Mouse (Mus musculus): ENCODE results near the gene Camsap2. TPM values are rescaled to one million over a fixed set of nuclear protein-coding genes. Genes with fewer than 3 reads are reported as not detected.

The Camsap2 gene
- total and polyA plus RNA-seq, 3 experiments, result 7.6 to 38.3 (median 10.7) TPM

- TF ChIP-seq ZC3H11A (IDR thresholded peaks at IDR 0.05; ENCODE audit: low read depth, low read length) (peak; percentile 51; the same call in 1 of the 2 replicates), NELFE (IDR thresholded peaks at IDR 0.05; ENCODE audit: low read depth, low read length) (no peak), ZMIZ1 (IDR thresholded peaks at IDR 0.05; ENCODE audit: low read depth, low read length) (no peak), GATA1 (IDR thresholded peaks at IDR 0.05; ENCODE audit: low read depth, low read length) (no peak), TBP (IDR thresholded peaks at IDR 0.05; ENCODE audit: low read depth, low read length) (no peak), EP300 (IDR thresholded peaks at IDR 0.05; ENCODE audit: low read depth in 1 of 2, low read length in 2 of 2) (no peak), CTCF (IDR thresholded peaks at IDR 0.05 in 2 of 3, conservative IDR thresholded peaks at IDR 0.05 in 1 of 3; ENCODE audit: control insufficient read depth in 1 of 3, insufficient read depth in 1 of 3, low read depth in 2 of 3, low read length in 3 of 3, poor library complexity in 1 of 3, severe bottlenecking in 1 of 3) (peak; percentile 37 to 65 (median 53)), SMC3 (IDR thresholded peaks at IDR 0.05; ENCODE audit: low read depth, low read length) (peak; percentile 51), ELF1 (IDR thresholded peaks at IDR 0.05; ENCODE audit: low read depth, low read length) (no peak)
Observed at GRCm38 (mm10) chr1:136340541-136340940, 5.4 kb downstream of the Camsap2 start (continued).

GRCm38 (mm10) chr1:136334743-136335142, 11.2 kb downstream of the Camsap2 start:
- Histone ChIP-seq H3K9ac (ENCODE audit: control insufficient read depth, low read depth, low read length, poor library complexity, severe bottlenecking) (no peak overlapping the region), H3K27ac (ENCODE audit: control insufficient read depth, low read depth, low read length) (no peak overlapping the region), H3K4me3 (ENCODE audit: control insufficient read depth in 1 of 2, insufficient read depth in 1 of 2, low read depth in 2 of 2, low read length in 2 of 2) (no peak overlapping the region), H3K27me3 (ENCODE audit: control insufficient read depth in 1 of 2, insufficient read depth in 2 of 2, low read length in 2 of 2) (no peaks in the 10 kb centered on the region), H3K79me2 (ENCODE audit: control insufficient read depth, insufficient read depth, low read length, poor library complexity) (no peaks in the 10 kb centered on the region; the same call in 1 of the 2 replicates), H3K4me1 (ENCODE audit: control insufficient read depth in 1 of 2, insufficient read depth in 2 of 2, low read length in 2 of 2) (no peaks in the 10 kb centered on the region), H3K9me3 (replicated peaks; ENCODE audit: insufficient read depth, low read length) (no peaks in the 10 kb centered on the region), H3K36me3 (ENCODE audit: control insufficient read depth in 1 of 2, insufficient read depth in 2 of 2, low read length in 2 of 2) (no peaks in the 10 kb centered on the region)
- DNase-seq (ENCODE audit: low read depth, low spot score), result no peak
- no peak for TF ChIP-seq NRF1 (IDR thresholded peaks at IDR 0.05; ENCODE audit: insufficient read depth, low read depth, low read length, poor library complexity, severe bottlenecking)

- Histone ChIP-seq H3K9me3 (replicated peaks; ENCODE audit: insufficient read depth, low read length) (no peaks in the 10 kb centered on the region), H3K36me3 (ENCODE audit: control insufficient read depth in 1 of 2, insufficient read depth in 2 of 2, low read length in 2 of 2) (no peaks in the 10 kb centered on the region), H3K9ac (ENCODE audit: control insufficient read depth, low read depth, low read length, poor library complexity, severe bottlenecking) (no peak overlapping the region), H3K27ac (ENCODE audit: control insufficient read depth, low read depth, low read length) (no peak overlapping the region), H3K79me2 (ENCODE audit: control insufficient read depth, insufficient read depth, low read length, poor library complexity) (no peaks in the 10 kb centered on the region; the same call in 1 of the 2 replicates), H3K4me3 (ENCODE audit: control insufficient read depth in 1 of 2, insufficient read depth in 1 of 2, low read depth in 2 of 2, low read length in 2 of 2) (no peak overlapping the region), H3K27me3 (ENCODE audit: control insufficient read depth in 1 of 2, insufficient read depth in 2 of 2, low read length in 2 of 2) (no peaks in the 10 kb centered on the region), H3K4me1 (ENCODE audit: control insufficient read depth in 1 of 2, insufficient read depth in 2 of 2, low read length in 2 of 2) (no peaks in the 10 kb centered on the region)
- TF ChIP-seq MYC (IDR thresholded peaks at IDR 0.05; ENCODE audit: low read depth, low read length), result no peak
- no peak for TF ChIP-seq MYB (IDR thresholded peaks at IDR 0.05; ENCODE audit: low read depth, low read length)
- no peak for TF ChIP-seq SIN3A (IDR thresholded peaks at IDR 0.05; ENCODE audit: low read length)
- no peak for TF ChIP-seq MEF2A (IDR thresholded peaks at IDR 0.05; ENCODE audit: extremely low read depth, insufficient replicate concordance, low read depth, low read length, poor library complexity, severe bottlenecking)
- TF ChIP-seq ETS1 (IDR thresholded peaks at IDR 0.05; ENCODE audit: low read depth, low read length), result no peak
- no peak for TF ChIP-seq MAZ (IDR thresholded peaks at IDR 0.05; ENCODE audit: low read depth, low read length)
- TF ChIP-seq POLR2AphosphoS5 (IDR thresholded peaks at IDR 0.05; ENCODE audit: borderline replicate concordance, low read depth, low read length), result no peak
- TF ChIP-seq USF2 (IDR thresholded peaks at IDR 0.05; ENCODE audit: borderline replicate concordance in 1 of 2, insufficient read depth in 1 of 2, low read depth in 1 of 2, low read length in 2 of 2), result no peak
- TF ChIP-seq GABPA (IDR thresholded peaks at IDR 0.05; ENCODE audit: low read depth, low read length), result no peak
- TF ChIP-seq MXI1 (IDR thresholded peaks at IDR 0.05; ENCODE audit: low read depth, low read length), result no peak
- no peak for TF ChIP-seq NELFE (IDR thresholded peaks at IDR 0.05; ENCODE audit: low read depth, low read length)
- no peak for TF ChIP-seq TCF12 (IDR thresholded peaks at IDR 0.05; ENCODE audit: low read depth, low read length)
- TF ChIP-seq ZMIZ1 (IDR thresholded peaks at IDR 0.05; ENCODE audit: low read depth, low read length), result no peak
- no peak for TF ChIP-seq NRF1 (IDR thresholded peaks at IDR 0.05; ENCODE audit: insufficient read depth, low read depth, low read length, poor library complexity, severe bottlenecking)
- TF ChIP-seq MAFK (IDR thresholded peaks at IDR 0.05; ENCODE audit: borderline replicate concordance, low read depth, low read length), result no peak
- no peak for TF ChIP-seq POLR2A (IDR thresholded peaks at IDR 0.05; ENCODE audit: control insufficient read depth in 1 of 2, insufficient read depth in 1 of 2, low read depth in 1 of 2, low read length in 2 of 2, poor library complexity in 1 of 2)
- no peak for TF ChIP-seq KAT2A (conservative IDR thresholded peaks at IDR 0.05; ENCODE audit: low read depth, low read length)
- no peak for DNase-seq (ENCODE audit: low read depth, low spot score)
Observed at GRCm38 (mm10) chr1:136333512-136333911, 12.4 kb downstream of the Camsap2 start.

Data from MEL (cell line).